Mouse (Mus musculus) mouse trophoblast stem cell (cell line): ENCODE results near the gene Grn.

Experiments
- in situ Hi-C, 2 experiments: fragments of 300-500 bp; cut with MseI, MboI; formaldehyde crosslinking; loops; 2 replicates in 1 of 2; 3 replicates in 1 of 2; pipeline ENCODE4 v1.15.1; 2025

Grn gene

GRCm38 (mm10) chr11:102442089-102442488 is 12.0 kb downstream of the Grn start:
- in situ Hi-C loops = no loop called here

- in situ Hi-C loops = no loop called here
These were observed 13.6 kb downstream of the Grn start for GRCm38 (mm10) chr11:102443740-102444139.

- in situ Hi-C loops = no loop called here
These were observed 14.2 kb downstream of the Grn start for GRCm38 (mm10) chr11:102444321-102444720.

- in situ Hi-C loops = no loop called here
These were observed 14.7 kb downstream of the Grn start for GRCm38 (mm10) chr11:102444781-102445180.

GRCm38 (mm10) chr11:102445264-102445890 is 15.3 kb downstream of the Grn start:
- in situ Hi-C loops = no loop called here

GRCm38 (mm10) chr11:102445891-102446361 is 15.8 kb downstream of the Grn start:
- in situ Hi-C loops = no loop called here

- in situ Hi-C loops = no loop called here
These were observed 16.7 kb downstream of the Grn start for GRCm38 (mm10) chr11:102446581-102447461.

GRCm38 (mm10) chr11:102447497-102447896 is 17.4 kb downstream of the Grn start, which contains the start of gene Fam171a2:
Fam171a2 (minus strand) TSS chr11:102447682.
- in situ Hi-C loops = no loop called here

- in situ Hi-C loops = no loop called here
These were observed 18.2 kb downstream of the Grn start for GRCm38 (mm10) chr11:102448327-102448726.

GRCm38 (mm10) chr11:102449043-102450008 is 19.2 kb downstream of the Grn start:
- in situ Hi-C loops = no loop called here

GRCm38 (mm10) chr11:102453131-102453530 is 23.0 kb downstream of the Grn start:
- in situ Hi-C loops = no loop called here

- in situ Hi-C loops = no loop called here
These were observed 25.8 kb downstream of the Grn start for GRCm38 (mm10) chr11:102455740-102456396.

GRCm38 (mm10) chr11:102460541-102460940 is 30.4 kb downstream of the Grn start:
- in situ Hi-C loops = no loop called here

- in situ Hi-C loops = no loop called here
These were observed 31.6 kb downstream of the Grn start for GRCm38 (mm10) chr11:102461764-102462163.

- in situ Hi-C loops = no loop called here
These were observed 34.8 kb downstream of the Grn start for GRCm38 (mm10) chr11:102464901-102465300.

GRCm38 (mm10) chr11:102465713-102466436 is 35.8 kb downstream of the Grn start:
- in situ Hi-C loops = no loop called here

- in situ Hi-C loops = no loop called here
These were observed 37.0 kb downstream of the Grn start for GRCm38 (mm10) chr11:102467041-102467631.

GRCm38 (mm10) chr11:102469648-102470357 is 39.7 kb downstream of the Grn start, which contains the start of gene Itga2b:
Itga2b (minus strand) TSS chr11:102470122.
- in situ Hi-C loops = no loop called here

- in situ Hi-C loops = no loop called here
These were observed 44.9 kb downstream of the Grn start for GRCm38 (mm10) chr11:102475027-102475426.
